10 mouse cellular contexts compared by ENCODE assay signal in the genomic region with DNA sequence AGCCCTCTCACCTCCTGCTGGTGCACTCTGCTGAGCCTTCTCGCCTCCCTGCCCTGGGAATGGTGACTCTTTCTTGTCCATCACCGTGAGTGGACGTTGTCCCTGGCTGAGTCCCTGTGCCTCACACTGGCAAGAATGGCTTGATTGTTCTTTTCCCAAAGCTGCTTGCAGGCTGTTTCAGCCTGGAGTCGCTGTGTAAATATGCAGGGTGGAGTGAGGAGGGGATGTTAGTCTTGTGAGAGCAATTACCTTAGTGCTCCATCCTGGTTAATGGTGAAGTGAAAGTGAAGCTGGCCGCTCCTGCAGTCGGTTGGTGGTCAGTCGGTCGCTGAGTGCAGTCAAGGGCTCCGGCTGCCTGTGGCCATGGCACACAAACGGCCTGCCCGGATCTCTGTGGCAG. TPM values are rescaled to one million over a fixed set of nuclear protein-coding genes. Genes with fewer than 3 reads are reported as not detected.
DNase-seq lines count a peak whose midpoint lies in the region; ATAC-seq lines count a peak whose summit lies in the region.
"Had no signal": no experiment of that assay in that cellular context is flagged by ENCODE, and none has a peak within 500 bp of the region (broad histone marks: within the 10 kb centered on the region; RNA-seq: fewer than 3 reads in every experiment).

No protein-coding gene starts in this region.

- H3K27me3 ChIP-seq in kidney, embryonic 14.5 days (ENCODE audit: control insufficient read depth, insufficient read depth, low read length): no peaks in the 10 kb centered on the region
- no peaks in the 10 kb centered on the region for H3K27me3 ChIP-seq in hindbrain, embryonic 16.5 days (replicated peaks; ENCODE audit: control insufficient read depth, insufficient read depth, low read length)

- H3K9ac ChIP-seq in kidney, embryonic 14.5 days (ENCODE audit: low read depth, low read length): 0 out of 2 replicates have a peak overlapping the region, but pooled peaks have one; percentile 4
- no peak overlapping the region for H3K9ac ChIP-seq in hindbrain, embryonic 16.5 days (ENCODE audit: low read depth, low read length)

- no peak for ATAC-seq in kidney, embryonic 14.5 days (ENCODE audit: low FRiP score, low TSS enrichment)
- ATAC-seq in hindbrain, embryonic 16.5 days: no peak
- ATAC-seq in megakaryocyte progenitor cell, adult 5-6 weeks (replicated peaks; ENCODE audit: poor library complexity): peak; percentile 35; the same call in 1 of the 2 replicates

- no peaks in the 10 kb centered on the region for H3K9me3 ChIP-seq in kidney, embryonic 14.5 days (ENCODE audit: control insufficient read depth, low read length)
- no peaks in the 10 kb centered on the region for H3K9me3 ChIP-seq in hindbrain, embryonic 16.5 days (ENCODE audit: control insufficient read depth, low read length)
- H3K9me3 ChIP-seq: heart, embryonic 12.5 days had no signal

- no peaks in the 10 kb centered on the region for H3K36me3 ChIP-seq in kidney, embryonic 14.5 days (ENCODE audit: control insufficient read depth, insufficient read depth, low read length)
- no peaks in the 10 kb centered on the region for H3K36me3 ChIP-seq in hindbrain, embryonic 16.5 days (ENCODE audit: control insufficient read depth, insufficient read depth, low read length)
- H3K36me3 ChIP-seq: heart, embryonic 12.5 days had no signal

- H3K27ac ChIP-seq in kidney, embryonic 14.5 days (ENCODE audit: low read depth, low read length): peak overlapping the region; percentile 80; the same call in 1 of the 2 replicates
- no peak overlapping the region for H3K27ac ChIP-seq in hindbrain, embryonic 16.5 days (ENCODE audit: low read depth, low read length)

- H3K4me1 ChIP-seq in kidney, embryonic 14.5 days (ENCODE audit: control insufficient read depth, insufficient read depth, low read length): peaks cover 55% of the 10 kb centered on the region
- peaks cover 16% of the 10 kb centered on the region for H3K4me1 ChIP-seq in hindbrain, embryonic 16.5 days (ENCODE audit: control insufficient read depth, insufficient read depth, low read depth, low read length)
- H3K4me1 ChIP-seq: heart, embryonic 12.5 days had no signal

- H3K4me2 ChIP-seq in kidney, embryonic 14.5 days (replicated peaks; ENCODE audit: low read depth, low read length): no peak overlapping the region; the same call in 1 of the 2 replicates
- peak overlapping the region; percentile 20; the same call in 1 of the 2 replicates for H3K4me2 ChIP-seq in hindbrain, embryonic 16.5 days (ENCODE audit: low read length)
- H3K4me2 ChIP-seq: heart, embryonic 12.5 days had no signal

- intact Hi-C loops in left cerebral cortex, postnatal 36 days (cut with DNase I): no loop called here

- no peak overlapping the region for H3K4me3 ChIP-seq in kidney, embryonic 14.5 days (ENCODE audit: low read length)
- no peak overlapping the region for H3K4me3 ChIP-seq in hindbrain, embryonic 16.5 days (ENCODE audit: low read length)
- H3K4me3 ChIP-seq: heart, embryonic 12.5 days had no signal

- WGBS in kidney, embryonic 14.5 days: 34% methylated on average over 11 of the region's 11 CpGs
- WGBS in hindbrain, embryonic 16.5 days: 55% methylated on average over 11 of the region's 11 CpGs

- no peak for DNase-seq in kidney, adult 9 months
- DNase-seq in embryo, embryonic 10.5 days (ENCODE audit: low spot score): peak; percentile 21
- no peak for DNase-seq in thymus, postnatal 10 days (ENCODE audit: low spot score in 2 of 2)
- no peak for DNase-seq in ovary, adult 18-20 months (ENCODE audit: low spot score)
- no peak for DNase-seq in left cerebral cortex, postnatal 36 days (ENCODE audit: low spot score in 2 of 2)
- DNase-seq: adrenal gland, postnatal 10 days had no signal

RNA-seq across cellular contexts. Expression of a gene that starts 57.8 kb away (rescaled TPM):
- 12.6 and 22.4 TPM in 2 replicates for polyA plus RNA-seq in kidney, embryonic 14.5 days (2014; fragmentation: Nextera tagmentation; extraction: Ambion mirVana)
- polyA plus RNA-seq in hindbrain, embryonic 16.5 days (2015; fragmentation: Nextera tagmentation; extraction: Ambion mirVana): 142 and 159 TPM in 2 replicates
- 7.6 and 8.8 TPM in 2 replicates for total RNA-seq in megakaryocyte progenitor cell, adult 5-6 weeks (2015)
- 19.9 and 20.2 TPM in 2 replicates for total RNA-seq in megakaryocyte progenitor cell, adult 5-6 weeks (2017)
- 100 to 1,000 TPM; 203 to 267 TPM for total RNA-seq in left cerebral cortex, postnatal 36 days (2021)

Comparison
In these comparisons a context has a peak if more than half of its experiments do, and no peak if none do; other contexts are left out.
1. RNA of a gene that starts 57.8 kb away (total RNA-seq): 203 to 267 TPM in left cerebral cortex, postnatal 36 days; 7.6 to 20.2 TPM in megakaryocyte progenitor cell, adult 5-6 weeks; every median in the first group is over 4 times any median in the second.